Mouse (Mus musculus) neural tube, embryonic 13.5 days (tissue): Measurements from ENCODE around the gene St13. TPM values are rescaled to one million over a fixed set of nuclear protein-coding genes. Genes with fewer than 3 reads are reported as not detected.
"Not testable (repeated sequence)": the region's sequence is repeated elsewhere in the genome, so short reads cannot be mapped to it uniquely, and the experiment has no call there.

Source experiments
- ATAC-seq: fragments of 200-750 bp; cut with Nextera tagmentation; 2 replicates; pipeline ENCODE4 v1.8.0; 2017; ENCODE audit warnings: low read depth, mild to moderate bottlenecking, moderate TSS enrichment, moderate library complexity
- H3K27ac ChIP-seq: fragments of 300-500 bp; sonication (generic); replicated peaks from 2 replicates; pipeline ENCODE4 v1.5.1; 2015; ENCODE audit warnings: moderate library complexity, mild to moderate bottlenecking, inconsistent platforms
- H3K27me3 ChIP-seq: fragments of 300-500 bp; sonication (generic); 2 replicates; pipeline ENCODE4 v1.6.1; 2015; ENCODE audit warnings: mild to moderate bottlenecking, inconsistent platforms
- H3K36me3 ChIP-seq: fragments of 300-500 bp; sonication (generic); 2 replicates; pipeline ENCODE4 v1.6.1; 2015; ENCODE audit warnings: mild to moderate bottlenecking, inconsistent platforms
- H3K4me1 ChIP-seq: fragments of 300-500 bp; sonication (generic); replicated peaks from 2 replicates; pipeline ENCODE4 v1.6.1; 2015; ENCODE audit warnings: inconsistent platforms
- H3K4me2 ChIP-seq: fragments of 300-500 bp; sonication (generic); 2 replicates; pipeline ENCODE4 v1.6.1; 2015; ENCODE audit warnings: inconsistent platforms, mild to moderate bottlenecking, moderate library complexity
- H3K4me3 ChIP-seq: fragments of 300-500 bp; sonication (generic); 2 replicates; pipeline ENCODE4 v1.5.1; 2015; ENCODE audit warnings: mild to moderate bottlenecking, inconsistent platforms
- H3K9ac ChIP-seq: fragments of 300-500 bp; sonication (generic); 2 replicates; pipeline ENCODE4 v1.6.1; 2015; ENCODE audit warnings: moderate library complexity, mild to moderate bottlenecking, inconsistent platforms
- H3K9me3 ChIP-seq: fragments of 300-500 bp; sonication (generic); 2 replicates; pipeline ENCODE4 v1.6.1; 2016; ENCODE audit warnings: inconsistent platforms
- WGBS: fragments of 180-500 bp; shearing (Covaris S2); methylation state at CpG from one replicate; pipeline ENCODE4 v1.1.7; 2015; 5-methylcytosine and 5-hydroxymethylcytosine counted together
- polyA plus RNA-seq: library from polyadenylated mRNA; unstranded; fragments of >200 nt; fragmentation: Nextera tagmentation; extraction: Ambion mirVana; gene quantifications from 2 replicates; pipeline ENCODE4 v1.2.1, GENCODE M21; 2015

Gene St13
- polyA plus RNA-seq, result 184 and 191 TPM in 2 replicates

DNA sequence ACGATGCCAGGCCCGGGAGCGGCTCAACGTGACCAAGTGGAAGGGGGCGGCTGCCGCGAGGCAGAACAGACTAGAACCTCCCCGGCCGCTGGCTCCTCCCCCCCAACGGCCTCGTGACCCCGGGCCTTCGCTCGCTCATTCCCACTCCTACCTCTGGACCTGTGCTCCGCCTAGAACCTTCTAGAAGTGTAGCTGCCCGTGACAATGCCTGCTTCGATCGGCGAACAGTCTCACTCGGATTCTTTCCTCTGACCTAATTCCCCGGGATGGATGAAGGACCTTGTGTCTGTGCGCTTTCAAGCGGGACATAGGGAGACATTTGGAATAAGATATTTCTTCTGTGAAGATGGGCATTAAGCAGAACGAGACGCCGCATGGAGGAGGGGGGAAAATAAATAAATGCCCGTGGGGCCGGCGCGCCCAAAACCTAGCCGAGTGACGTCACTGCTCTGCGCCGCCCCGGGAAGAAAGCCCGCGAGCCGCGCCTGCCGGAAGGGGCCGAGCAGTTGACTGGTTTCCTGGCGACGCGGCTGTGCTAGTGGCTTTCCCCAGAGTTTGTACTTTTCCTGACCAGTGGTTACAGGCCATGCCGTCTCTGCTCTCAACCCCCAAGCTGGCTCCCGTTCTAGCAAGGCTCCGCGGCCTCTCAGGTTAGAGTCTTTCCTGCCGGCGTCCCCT is at the start of gene St13, which contains the start of gene Xpnpep3:
Gene St13, minus strand, starts transcription at position 440 of the 678 bp plus-strand sequence.
Gene Xpnpep3, plus strand, starts transcription at position 501 of the 678 bp plus-strand sequence.
- H3K9ac ChIP-seq, result peak within 1 kb of the TSS; percentile 97
- peaks cover 33% of the 10 kb centered on the region for H3K4me1 ChIP-seq
- peak within 1 kb of the TSS; percentile 94 for H3K4me3 ChIP-seq
- H3K27me3 ChIP-seq, result no peaks in the 10 kb centered on the region
- peak; percentile 99 for ATAC-seq
- H3K27ac ChIP-seq, result peak within 1 kb of the TSS; percentile 96
- no peaks in the 10 kb centered on the region for H3K9me3 ChIP-seq
- H3K36me3 ChIP-seq, result no peaks in the 10 kb centered on the region
- WGBS, result under 1% methylated on average over 50 of the region's 50 CpGs
- H3K4me2 ChIP-seq, result peak within 1 kb of the TSS; percentile 90

DNA sequence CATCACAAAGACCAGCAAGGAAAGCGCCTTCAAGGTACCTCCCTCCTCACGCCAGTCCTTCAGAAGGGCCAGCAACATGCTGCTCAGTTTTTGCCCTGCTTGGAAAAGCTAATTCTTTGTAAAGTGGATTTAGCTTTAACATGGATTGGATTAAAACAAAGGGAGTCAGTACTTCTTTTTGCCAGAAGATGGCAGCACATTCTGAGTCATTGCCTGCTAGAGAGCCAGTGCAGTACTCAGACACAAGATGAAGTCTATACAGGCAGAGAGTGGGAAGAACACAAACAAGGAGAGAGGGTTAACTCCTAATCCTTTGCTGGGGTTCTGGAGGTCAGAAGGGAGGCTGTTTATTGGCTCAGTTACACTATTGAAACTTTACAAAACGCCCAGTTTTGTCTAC is 48.6 kb upstream of the St13 start:
- no peak overlapping the region for H3K27ac ChIP-seq

DNA sequence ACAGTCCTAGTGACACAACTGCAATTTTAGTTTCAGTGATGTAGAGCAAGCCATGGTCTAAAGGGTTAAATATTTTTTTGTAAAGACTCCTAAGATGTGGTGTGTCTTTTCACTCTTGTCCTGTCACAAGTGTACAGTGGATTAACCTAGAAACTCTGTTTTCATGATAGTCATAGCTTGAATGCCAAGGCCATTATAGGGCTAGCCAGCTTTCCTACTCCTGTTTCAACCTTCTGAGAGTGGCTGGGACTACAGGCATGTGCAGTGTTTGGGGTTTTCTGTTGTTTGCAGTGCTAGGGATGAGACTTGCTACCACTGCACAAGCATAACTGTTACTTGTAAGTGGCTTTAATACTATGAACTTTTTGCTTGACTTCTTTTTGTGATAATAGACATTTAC is 39.4 kb upstream of the St13 start:
- H3K4me1 ChIP-seq, result no peaks in the 10 kb centered on the region
- no peak overlapping the region for H3K4me3 ChIP-seq
- no peak for ATAC-seq
- H3K27me3 ChIP-seq, result no peaks in the 10 kb centered on the region
- no peak overlapping the region for H3K9ac ChIP-seq
- peaks cover 31% of the 10 kb centered on the region for H3K36me3 ChIP-seq
- H3K9me3 ChIP-seq, result no peaks in the 10 kb centered on the region
- no peak overlapping the region for H3K27ac ChIP-seq
- H3K4me2 ChIP-seq, result no peak overlapping the region

More for the DNA sequence above, 48.6 kb upstream of the St13 start:
- ATAC-seq, result no peak
- Histone ChIP-seq H3K36me3 (peaks cover 37% of the 10 kb centered on the region), H3K4me3 (no peak overlapping the region), H3K9me3 (no peaks in the 10 kb centered on the region), H3K27me3 (no peaks in the 10 kb centered on the region), H3K9ac (no peak overlapping the region), H3K4me1 (no peaks in the 10 kb centered on the region), H3K4me2 (no peak overlapping the region)
- 64% methylated on average over 3 of the region's 3 CpGs for WGBS

DNA sequence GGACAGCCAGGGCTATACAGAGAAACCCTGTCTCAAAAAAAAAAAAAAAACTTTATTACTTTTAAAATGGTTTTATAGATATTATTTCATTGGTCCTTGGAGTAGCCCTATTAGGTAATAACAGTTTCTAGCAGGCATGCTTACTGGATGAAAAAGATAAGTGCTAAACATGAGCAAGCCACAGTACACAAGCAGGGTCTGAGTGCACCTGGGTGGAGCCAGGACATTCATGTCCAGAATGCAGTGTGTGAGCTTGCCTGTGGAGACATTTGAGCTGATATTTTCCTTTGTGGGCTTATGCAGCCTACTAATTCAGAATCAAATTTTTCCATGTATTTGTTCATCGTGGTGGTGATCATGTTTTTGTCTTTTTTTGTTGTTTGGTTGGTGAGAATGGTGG is 38.5 kb upstream of the St13 start:
- Histone ChIP-seq H3K36me3 (peaks cover 28% of the 10 kb centered on the region), H3K27me3 (no peaks in the 10 kb centered on the region), H3K9me3 (no peaks in the 10 kb centered on the region), H3K4me2 (no peak overlapping the region), H3K9ac (no peak overlapping the region), H3K4me1 (no peaks in the 10 kb centered on the region), H3K27ac (no peak overlapping the region), H3K4me3 (no peak overlapping the region)
- no peak for ATAC-seq
- WGBS, result 100% methylated on average over 1 of the region's 1 CpGs

GRCm38 (mm10) chr15:81431195-81431594 is 31.3 kb upstream of the St13 start:
- Histone ChIP-seq H3K4me1 (no peaks in the 10 kb centered on the region), H3K36me3 (peaks cover 34% of the 10 kb centered on the region), H3K27me3 (no peaks in the 10 kb centered on the region), H3K4me2 (no peak overlapping the region), H3K9me3 (no peaks in the 10 kb centered on the region), H3K9ac (no peak overlapping the region), H3K4me3 (no peak overlapping the region), H3K27ac (no peak overlapping the region)
- 80% methylated on average over 1 of the region's 1 CpGs for WGBS
- no peak for ATAC-seq

DNA sequence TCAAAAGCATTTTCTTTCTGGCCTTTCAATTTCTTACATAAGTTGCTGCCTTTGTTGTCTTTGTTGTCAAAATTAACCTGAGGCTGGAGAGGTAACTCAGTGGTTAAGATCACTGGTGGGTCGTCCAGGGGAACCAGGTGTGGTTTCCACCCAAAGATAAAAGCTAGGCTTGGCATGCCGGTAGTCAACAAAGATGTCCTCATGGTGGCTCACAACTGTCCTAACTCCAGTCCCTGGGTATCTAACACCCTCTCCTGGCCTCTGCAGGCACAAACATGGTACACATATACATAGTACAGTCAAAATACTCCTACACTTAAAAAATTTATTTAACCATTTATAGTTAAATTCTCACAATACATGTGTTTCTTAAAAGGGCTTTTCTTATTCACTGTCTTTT is 28.1 kb upstream of the St13 start:
- 90% methylated on average over 2 of the region's 2 CpGs for WGBS
- H3K4me1 ChIP-seq, result no peaks in the 10 kb centered on the region
- H3K27ac ChIP-seq, result no peak overlapping the region
- no peak overlapping the region for H3K4me3 ChIP-seq
- no peak overlapping the region for H3K9ac ChIP-seq
- H3K36me3 ChIP-seq, result peaks cover 34% of the 10 kb centered on the region
- H3K27me3 ChIP-seq, result no peaks in the 10 kb centered on the region
- no peaks in the 10 kb centered on the region for H3K9me3 ChIP-seq
- no peak for ATAC-seq
- no peak overlapping the region for H3K4me2 ChIP-seq

DNA sequence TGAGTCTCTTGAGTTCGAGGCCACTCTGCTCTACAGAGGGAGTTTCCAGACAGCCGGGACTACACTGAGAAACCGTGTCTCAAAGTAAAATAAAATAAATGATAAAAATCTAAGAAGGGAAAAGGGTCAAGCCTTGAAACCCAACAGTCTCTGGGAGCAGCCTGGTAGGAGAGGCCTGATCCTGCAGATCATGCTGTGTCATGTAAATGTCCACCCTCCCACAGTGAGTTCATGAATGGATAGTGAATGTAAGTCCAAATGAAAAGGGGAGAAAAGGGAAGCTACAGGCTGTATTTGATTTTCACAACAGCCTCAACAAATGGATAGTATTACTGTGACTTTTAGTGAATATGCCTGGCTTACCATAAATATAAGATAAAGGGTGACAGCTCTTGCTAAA is 25.4 kb upstream of the St13 start:
- peaks cover 10% of the 10 kb centered on the region for H3K36me3 ChIP-seq
- no peaks in the 10 kb centered on the region for H3K27me3 ChIP-seq
- no peaks in the 10 kb centered on the region for H3K4me1 ChIP-seq
- H3K4me2 ChIP-seq, result no peak overlapping the region
- H3K4me3 ChIP-seq, result no peak overlapping the region
- H3K27ac ChIP-seq, result no peak overlapping the region
- H3K9me3 ChIP-seq, result no peaks in the 10 kb centered on the region
- 87% methylated on average over 3 of the region's 3 CpGs for WGBS
- ATAC-seq, result no peak
- no peak overlapping the region for H3K9ac ChIP-seq

- Histone ChIP-seq H3K9me3 (no peaks in the 10 kb centered on the region), H3K27me3 (no peaks in the 10 kb centered on the region), H3K36me3 (peaks cover 6% of the 10 kb centered on the region), H3K4me1 (no peaks in the 10 kb centered on the region), H3K9ac (no peak overlapping the region), H3K4me3 (no peak overlapping the region), H3K27ac (no peak overlapping the region), H3K4me2 (no peak overlapping the region)
- WGBS, result 85% methylated on average over 7 of the region's 7 CpGs
- no peak for ATAC-seq
Observed at GRCm38 (mm10) chr15:81422156-81422681, 22.3 kb upstream of the St13 start.

GRCm38 (mm10) chr15:81421454-81421853 is 21.6 kb upstream of the St13 start:
- no peaks in the 10 kb centered on the region for H3K27me3 ChIP-seq
- H3K4me1 ChIP-seq, result no peaks in the 10 kb centered on the region
- 0 out of 2 replicates have a peak, but pooled peaks cover 4% of the 10 kb centered on the region for H3K36me3 ChIP-seq
- no peak overlapping the region for H3K27ac ChIP-seq
- no peaks in the 10 kb centered on the region for H3K9me3 ChIP-seq
- H3K9ac ChIP-seq, result no peak overlapping the region
- ATAC-seq, result no peak
- no peak overlapping the region for H3K4me3 ChIP-seq
- no peak overlapping the region for H3K4me2 ChIP-seq
- 71% methylated on average over 1 of the region's 1 CpGs for WGBS

- Histone ChIP-seq H3K4me2 (no peak overlapping the region), H3K4me1 (no peaks in the 10 kb centered on the region), H3K4me3 (no peak overlapping the region), H3K27ac (no peak overlapping the region), H3K27me3 (no peaks in the 10 kb centered on the region), H3K36me3 (0 out of 2 replicates have a peak, but pooled peaks cover 4% of the 10 kb centered on the region), H3K9me3 (no peaks in the 10 kb centered on the region), H3K9ac (no peak overlapping the region)
- no peak for ATAC-seq
- 87% methylated on average over 4 of the region's 4 CpGs for WGBS
Observed at GRCm38 (mm10) chr15:81418065-81418464, 18.2 kb upstream of the St13 start.

- not testable (repeated sequence) for H3K9me3 ChIP-seq, H3K4me1 ChIP-seq, ATAC-seq, H3K36me3 ChIP-seq, H3K27me3 ChIP-seq, H3K27ac ChIP-seq
- Histone ChIP-seq H3K4me3 (peak overlapping the region; percentile 14; the same call in 1 of the 2 replicates), H3K4me2 (peak overlapping the region; percentile 48), H3K9ac (0 out of 2 replicates have a peak overlapping the region, but pooled peaks have one; percentile 26)
- WGBS, result 10% methylated on average over 22 of the region's 22 CpGs
Observed at GRCm38 (mm10) chr15:81416763-81417310, 17.0 kb upstream of the St13 start.

GRCm38 (mm10) chr15:81408199-81408598 is 8.3 kb upstream of the St13 start, which contains the start of gene Dnajb7:
Dnajb7 (minus strand) TSS chr15:81408299.
- H3K4me2 ChIP-seq, result no peak within 1 kb of the TSS
- no peak within 1 kb of the TSS for H3K4me3 ChIP-seq
- H3K9ac ChIP-seq, result no peak within 1 kb of the TSS
- H3K4me1 ChIP-seq, result no peaks in the 10 kb centered on the region
- WGBS, result 89% methylated on average over 1 of the region's 1 CpGs
- H3K36me3 ChIP-seq, result no peaks in the 10 kb centered on the region
- H3K27me3 ChIP-seq, result no peaks in the 10 kb centered on the region
- H3K9me3 ChIP-seq, result no peaks in the 10 kb centered on the region
- H3K27ac ChIP-seq, result no peak within 1 kb of the TSS
- no peak for ATAC-seq
